8 mouse cellular contexts compared by ENCODE assay signal in the genomic region with DNA sequence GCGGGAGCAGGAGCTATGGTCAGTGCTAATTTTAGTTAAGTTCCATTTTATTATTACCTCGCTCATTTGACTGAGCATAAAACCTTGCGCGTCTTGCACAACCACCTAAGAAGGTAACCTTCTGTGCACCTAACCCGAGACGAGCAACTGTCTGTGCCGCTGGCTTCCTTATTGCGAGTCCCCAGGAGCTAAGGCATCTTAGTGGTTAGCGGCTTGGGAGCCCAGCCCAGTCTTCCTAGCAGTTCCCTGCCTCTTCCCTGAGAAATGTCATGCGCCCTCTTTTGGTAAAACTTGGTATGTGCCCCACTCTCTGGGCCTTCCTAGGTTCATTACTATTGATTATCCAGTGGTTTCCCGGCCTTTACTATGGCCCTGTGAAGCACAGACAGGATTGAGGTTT. TPM values are rescaled to one million over a fixed set of nuclear protein-coding genes. Genes with fewer than 3 reads are reported as not detected.
DNase-seq lines count a peak whose midpoint lies in the region; ATAC-seq and TF ChIP-seq lines count a peak whose summit lies in the region.

No protein-coding gene starts in this region.

- H3K9me3 ChIP-seq in MEL (replicated peaks; ENCODE audit: insufficient read depth, low read length) = no peaks in the 10 kb centered on the region
- no peaks in the 10 kb centered on the region for H3K9me3 ChIP-seq in forebrain, embryonic 14.5 days (replicated peaks; ENCODE audit: control insufficient read depth, low read length)
- H3K9me3 ChIP-seq in liver, postnatal 0 days (ENCODE audit: low read length) = no peaks in the 10 kb centered on the region
- no peaks in the 10 kb centered on the region for H3K9me3 ChIP-seq in neural tube, embryonic 14.5 days (ENCODE audit: control insufficient read depth, low read length)

- H3K4me2 ChIP-seq in forebrain, embryonic 14.5 days (ENCODE audit: low read length) = peak overlapping the region; percentile 91
- H3K4me2 ChIP-seq in liver, postnatal 0 days (ENCODE audit: low read depth, low read length) = peak overlapping the region; percentile 97
- H3K4me2 ChIP-seq in neural tube, embryonic 14.5 days (ENCODE audit: low read depth, low read length) = peak overlapping the region; percentile 94

- DNase-seq in MEL (ENCODE audit: low read depth, low spot score) = peak; percentile 91
- DNase-seq in cerebellum, adult 11 months = peak; percentile 87
- DNase-seq in forebrain, embryonic 14.5 days (ENCODE audit: low spot score) = peak; percentile 92
- peak; percentile 83 to 89 for DNase-seq in heart, postnatal 14 days
- DNase-seq in large intestine, adult 2 months (ENCODE audit: low read depth, low spot score) = peak; percentile 93
- peak; percentile 85 for DNase-seq in liver, postnatal 0 days

- TF ChIP-seq EP300 in MEL (IDR thresholded peaks at IDR 0.05; ENCODE audit: low read depth in 1 of 2, low read length in 2 of 2) = no peak
- no peak for TF ChIP-seq EP300 in liver, postnatal 0 days (IDR thresholded peaks at IDR 0.05; ENCODE audit: low read depth)

- peak; percentile 66 to 93 (median 80) for TF ChIP-seq CTCF in MEL (IDR thresholded peaks at IDR 0.05 in 2 of 3, conservative IDR thresholded peaks at IDR 0.05 in 1 of 3; ENCODE audit: control insufficient read depth in 1 of 3, insufficient read depth in 1 of 3, low read depth in 2 of 3, low read length in 3 of 3, poor library complexity in 1 of 3, severe bottlenecking in 1 of 3)
- peak; percentile 92 for TF ChIP-seq CTCF in liver, postnatal 0 days (IDR thresholded peaks at IDR 0.05; ENCODE audit: low read depth)
- TF ChIP-seq CTCF in testis, adult 2 months (IDR thresholded peaks at IDR 0.05; ENCODE audit: control insufficient read depth, insufficient read depth, insufficient replicate concordance, low read depth, low read length) = peak; percentile 34; the same call in 1 of the 2 replicates

- no peaks in the 10 kb centered on the region; a peak in 1 of 4 replicates for H3K36me3 ChIP-seq in MEL (ENCODE audit: control insufficient read depth in 1 of 2, insufficient read depth in 2 of 2, low read length in 2 of 2)
- H3K36me3 ChIP-seq in forebrain, embryonic 14.5 days (ENCODE audit: control insufficient read depth, insufficient read depth, low read length) = no peaks in the 10 kb centered on the region
- H3K36me3 ChIP-seq in liver, postnatal 0 days (replicated peaks; ENCODE audit: insufficient read depth, low read length) = peaks cover 2% of the 10 kb centered on the region; the same call in 1 of the 2 replicates
- H3K36me3 ChIP-seq in neural tube, embryonic 14.5 days (ENCODE audit: control insufficient read depth, insufficient read depth, low read length) = 0 out of 2 replicates have a peak, but pooled peaks cover 5% of the 10 kb centered on the region
- no peaks in the 10 kb centered on the region for H3K36me3 ChIP-seq in testis, adult 2 months (ENCODE audit: control insufficient read depth, insufficient read depth, low read length)

- intact Hi-C loops in heart, postnatal 14 days (cut with DNase I) = loop anchor here (5.0 kb wide), 3 partner anchors 65 to 215 kb away; a partner anchor contains a TSS

- H3K27me3 ChIP-seq in MEL (ENCODE audit: control insufficient read depth in 1 of 2, insufficient read depth in 2 of 2, low read length in 2 of 2) = 0 out of 4 replicates have a peak, but pooled peaks cover 0 to 3% of the 10 kb centered on the region in 2 experiments
- H3K27me3 ChIP-seq in forebrain, embryonic 14.5 days (replicated peaks; ENCODE audit: control insufficient read depth, insufficient read depth, low read length) = no peaks in the 10 kb centered on the region
- H3K27me3 ChIP-seq in liver, postnatal 0 days (ENCODE audit: insufficient read depth, low read length) = no peaks in the 10 kb centered on the region
- H3K27me3 ChIP-seq in neural tube, embryonic 14.5 days (ENCODE audit: control insufficient read depth, insufficient read depth, low read length) = no peaks in the 10 kb centered on the region
- no peaks in the 10 kb centered on the region for H3K27me3 ChIP-seq in testis, adult 2 months (ENCODE audit: control insufficient read depth, insufficient read depth, low read length)

- under 1% methylated on average over 11 of the region's 11 CpGs for WGBS in forebrain, embryonic 14.5 days
- WGBS in large intestine, adult 2 months = 0% methylated on average over 11 of the region's 11 CpGs
- 2% methylated on average over 11 of the region's 11 CpGs for WGBS in liver, postnatal 0 days (ENCODE audit: insufficient replicate concordance)
- WGBS in neural tube, embryonic 14.5 days = 1% methylated on average over 11 of the region's 11 CpGs

- peak; percentile 74 for TF ChIP-seq RAD21 in MEL (IDR thresholded peaks at IDR 0.05; ENCODE audit: low read depth, low read length)

- peak overlapping the region; percentile 33 for H3K9ac ChIP-seq in MEL (ENCODE audit: control insufficient read depth, low read depth, low read length, poor library complexity, severe bottlenecking)
- H3K9ac ChIP-seq in forebrain, embryonic 14.5 days (ENCODE audit: low read length) = peak overlapping the region; percentile 1; the same call in 1 of the 2 replicates
- H3K9ac ChIP-seq in liver, postnatal 0 days (replicated peaks) = peak overlapping the region; percentile 35
- no peak overlapping the region; the same call in 1 of the 2 replicates for H3K9ac ChIP-seq in neural tube, embryonic 14.5 days (replicated peaks; ENCODE audit: low read depth, low read length)

- H3K79me2 ChIP-seq in MEL (ENCODE audit: control insufficient read depth, insufficient read depth, low read length, poor library complexity) = no peaks in the 10 kb centered on the region

- no peak overlapping the region for H3K27ac ChIP-seq in MEL (ENCODE audit: control insufficient read depth, low read depth, low read length)
- H3K27ac ChIP-seq in forebrain, embryonic 14.5 days (ENCODE audit: low read depth, low read length) = no peak overlapping the region
- H3K27ac ChIP-seq in liver, postnatal 0 days (ENCODE audit: low read depth) = peak overlapping the region; percentile 70; the same call in 1 of the 2 replicates
- no peak overlapping the region for H3K27ac ChIP-seq in neural tube, embryonic 14.5 days (ENCODE audit: low read depth, low read length)
- H3K27ac ChIP-seq in testis, adult 2 months (ENCODE audit: control insufficient read depth, insufficient read depth, low read depth, low read length) = no peak overlapping the region

- H3K4me1 ChIP-seq in MEL (ENCODE audit: control insufficient read depth in 1 of 2, insufficient read depth in 2 of 2, low read length in 2 of 2) = peaks cover 0 to 7% of the 10 kb centered on the region in 2 experiments; a peak in 2 of 4 replicates
- H3K4me1 ChIP-seq in forebrain, embryonic 14.5 days (ENCODE audit: control insufficient read depth, insufficient read depth, low read length) = peaks cover 10% of the 10 kb centered on the region; the same call in 1 of the 2 replicates
- H3K4me1 ChIP-seq in liver, postnatal 0 days (ENCODE audit: insufficient read depth) = peaks cover 21% of the 10 kb centered on the region
- H3K4me1 ChIP-seq in neural tube, embryonic 14.5 days (ENCODE audit: control insufficient read depth, insufficient read depth, low read length) = peaks cover 15% of the 10 kb centered on the region
- peaks cover 16% of the 10 kb centered on the region for H3K4me1 ChIP-seq in testis, adult 2 months (ENCODE audit: control insufficient read depth, insufficient read depth, low read length)

- ATAC-seq in forebrain, embryonic 14.5 days = peak; percentile 18
- ATAC-seq in liver, postnatal 0 days = peak; percentile 17; the same call in 1 of the 2 replicates
- no peak for ATAC-seq in neural tube, embryonic 14.5 days (ENCODE audit: low read depth)

- no peak for TF ChIP-seq POLR2A in MEL (IDR thresholded peaks at IDR 0.05; ENCODE audit: control insufficient read depth in 1 of 2, insufficient read depth in 1 of 2, low read depth in 1 of 2, low read length in 2 of 2, poor library complexity in 1 of 2)
- TF ChIP-seq POLR2A in testis, adult 2 months (IDR thresholded peaks at IDR 0.05; ENCODE audit: control insufficient read depth, low read depth, low read length) = no peak

- H3K4me3 ChIP-seq in MEL (ENCODE audit: control insufficient read depth in 1 of 2, insufficient read depth in 1 of 2, low read depth in 2 of 2, low read length in 2 of 2) = peak overlapping the region; percentile 49 to 74
- H3K4me3 ChIP-seq in forebrain, embryonic 14.5 days (ENCODE audit: low read depth, low read length) = peak overlapping the region; percentile 69
- H3K4me3 ChIP-seq in liver, postnatal 0 days (ENCODE audit: low read depth, low read length) = peak overlapping the region; percentile 70
- H3K4me3 ChIP-seq in neural tube, embryonic 14.5 days (ENCODE audit: low read depth, low read length) = peak overlapping the region; percentile 13
- peak overlapping the region; percentile 71 for H3K4me3 ChIP-seq in testis, adult 2 months (ENCODE audit: control insufficient read depth, low read depth, low read length)

RNA-seq across cellular contexts. Expression of a gene that starts 0.9 kb away (rescaled TPM):
- total RNA-seq in MEL (2012; rRNA removed) = 0.56 and 0.81 TPM in 2 replicates
- 1 to 10 TPM in 1 of 2 experiments, not detected in 1; 8.0 TPM for polyA plus RNA-seq in MEL (2012; ENCODE audit: insufficient read depth in 1 of 2, insufficient read length in 2 of 2, low read depth in 1 of 2, low replicate concordance in 2 of 2, missing spikeins in 1 of 2)
- polyA plus RNA-seq in forebrain, embryonic 14.5 days (2014; fragmentation: Nextera tagmentation; extraction: Ambion mirVana) = 20.1 and 24.2 TPM in 2 replicates
- 100 to 1,000 TPM; 297 to 326 TPM for total RNA-seq in heart, postnatal 14 days (2021)
- polyA plus RNA-seq in large intestine, adult 2 months (2012; rRNA removed) = 47.3 and 81.2 TPM in 2 replicates
- 16.2 and 17.3 TPM in 2 replicates for polyA plus RNA-seq in liver, postnatal 0 days (2015; fragmentation: Nextera tagmentation; extraction: Ambion mirVana)
- polyA plus RNA-seq in neural tube, embryonic 14.5 days (2014; fragmentation: Nextera tagmentation; extraction: Ambion mirVana) = 21.8 and 23.1 TPM in 2 replicates
- 220 and 229 TPM in 2 replicates for polyA plus RNA-seq in testis, adult 2 months (2012; rRNA removed)

RNA-seq across cellular contexts. Expression of a gene that starts 32.4 kb away (rescaled TPM):
- total RNA-seq in MEL (2012; rRNA removed) = 35.8 and 57.6 TPM in 2 replicates
- 1,000 to 10,000 TPM in 1 of 2 experiments, 100 to 1,000 TPM in 1; 101 to 1,219 TPM for polyA plus RNA-seq in MEL (2012; ENCODE audit: insufficient read depth in 1 of 2, insufficient read length in 2 of 2, low read depth in 1 of 2, low replicate concordance in 2 of 2, missing spikeins in 1 of 2)
- 81.7 and 96.5 TPM in 2 replicates for polyA plus RNA-seq in forebrain, embryonic 14.5 days (2014; fragmentation: Nextera tagmentation; extraction: Ambion mirVana)
- 1 to 10 TPM; 2.2 TPM for total RNA-seq in heart, postnatal 14 days (2021)
- polyA plus RNA-seq in large intestine, adult 2 months (2012; rRNA removed) = 2.2 and 2.4 TPM in 2 replicates
- polyA plus RNA-seq in liver, postnatal 0 days (2015; fragmentation: Nextera tagmentation; extraction: Ambion mirVana) = 14.5 and 16.1 TPM in 2 replicates
- polyA plus RNA-seq in neural tube, embryonic 14.5 days (2014; fragmentation: Nextera tagmentation; extraction: Ambion mirVana) = 131 and 144 TPM in 2 replicates
- 0.67 and 0.75 TPM in 2 replicates for polyA plus RNA-seq in testis, adult 2 months (2012; rRNA removed)

RNA-seq across cellular contexts. Expression of a gene that starts 34.5 kb away (rescaled TPM):
- total RNA-seq in MEL (2012; rRNA removed) = not detected in 2 replicates
- not detected for polyA plus RNA-seq in MEL (2012; ENCODE audit: insufficient read depth in 1 of 2, insufficient read length in 2 of 2, low read depth in 1 of 2, low replicate concordance in 2 of 2, missing spikeins in 1 of 2)
- polyA plus RNA-seq in forebrain, embryonic 14.5 days (2014; fragmentation: Nextera tagmentation; extraction: Ambion mirVana) = 4.1 and 4.8 TPM in 2 replicates
- total RNA-seq in heart, postnatal 14 days (2021) = 10 to 100 TPM; 13.5 to 15.6 TPM
- 59.9 and 103 TPM in 2 replicates for polyA plus RNA-seq in large intestine, adult 2 months (2012; rRNA removed)
- polyA plus RNA-seq in liver, postnatal 0 days (2015; fragmentation: Nextera tagmentation; extraction: Ambion mirVana) = 0.97 and 1.0 TPM in 2 replicates
- polyA plus RNA-seq in neural tube, embryonic 14.5 days (2014; fragmentation: Nextera tagmentation; extraction: Ambion mirVana) = 13.8 and 13.9 TPM in 2 replicates
- 1.5 and 2.2 TPM in 2 replicates for polyA plus RNA-seq in testis, adult 2 months (2012; rRNA removed)

RNA-seq across cellular contexts. Expression of a gene that starts 51.3 kb away (rescaled TPM):
- 113 and 150 TPM in 2 replicates for total RNA-seq in MEL (2012; rRNA removed)
- 100 to 1,000 TPM in 1 of 2 experiments, 10 to 100 TPM in 1; 47.0 to 169 TPM for polyA plus RNA-seq in MEL (2012; ENCODE audit: insufficient read depth in 1 of 2, insufficient read length in 2 of 2, low read depth in 1 of 2, low replicate concordance in 2 of 2, missing spikeins in 1 of 2)
- polyA plus RNA-seq in forebrain, embryonic 14.5 days (2014; fragmentation: Nextera tagmentation; extraction: Ambion mirVana) = 20.8 and 21.8 TPM in 2 replicates
- 10 to 100 TPM; 50.5 to 52.1 TPM for total RNA-seq in heart, postnatal 14 days (2021)
- polyA plus RNA-seq in large intestine, adult 2 months (2012; rRNA removed) = 18.9 and 20.0 TPM in 2 replicates
- 5.7 and 6.1 TPM in 2 replicates for polyA plus RNA-seq in liver, postnatal 0 days (2015; fragmentation: Nextera tagmentation; extraction: Ambion mirVana)
- polyA plus RNA-seq in neural tube, embryonic 14.5 days (2014; fragmentation: Nextera tagmentation; extraction: Ambion mirVana) = 27.7 and 29.8 TPM in 2 replicates
- 14.6 and 15.0 TPM in 2 replicates for polyA plus RNA-seq in testis, adult 2 months (2012; rRNA removed)

Comparison
In these comparisons a context has a peak if more than half of its experiments do, and no peak if none do; other contexts are left out.
1. H3K4me3 ChIP-seq: peak in every context shown above with its lines; median percentile 71 in testis, adult 2 months; 70 in liver, postnatal 0 days; 69 in forebrain, embryonic 14.5 days; 62 in MEL; 13 in neural tube, embryonic 14.5 days.
2. CTCF ChIP-seq: peak in every context shown above with its lines; median percentile 92 in liver, postnatal 0 days; 80 in MEL; 34 in testis, adult 2 months.